Mouse (Mus musculus): ENCODE results near the gene Gsta3.

DNA sequence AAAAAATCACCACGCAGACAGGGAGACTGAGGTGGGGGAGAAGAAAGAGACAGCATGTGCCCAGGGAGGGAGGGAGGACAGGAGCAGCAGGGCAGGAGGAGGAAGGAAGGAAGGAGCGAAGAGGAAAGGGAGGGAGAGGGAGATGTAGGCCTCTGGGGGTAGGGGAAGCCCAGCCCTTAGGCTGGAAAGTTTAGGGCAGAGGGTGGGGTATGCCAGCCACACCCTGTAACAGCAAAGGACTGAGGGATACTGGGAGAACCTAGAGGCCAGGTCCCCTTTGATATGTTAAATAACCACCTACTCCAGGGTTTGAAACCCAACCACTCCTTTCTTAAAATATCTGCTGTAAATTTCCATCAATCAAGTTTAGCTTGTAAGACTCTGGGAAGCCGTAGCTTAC, 16.0 kb downstream of the Gsta3 start:
- no peak for TF ChIP-seq POLR2AphosphoS2 (IDR thresholded peaks at IDR 0.05; ENCODE audit: insufficient read length, low read depth)
- no peak for TF ChIP-seq MAX (IDR thresholded peaks at IDR 0.05; ENCODE audit: low read depth)
- TF ChIP-seq POLR2A (IDR thresholded peaks at IDR 0.05; ENCODE audit: insufficient read length, low read depth) = no peak
- TF ChIP-seq CEBPB (IDR thresholded peaks at IDR 0.05; ENCODE audit: insufficient read depth, poor library complexity, severe bottlenecking) = no peak
- TF ChIP-seq USF1 (IDR thresholded peaks at IDR 0.05; ENCODE audit: low read depth) = no peak
- no peak for TF ChIP-seq E2F4 (IDR thresholded peaks at IDR 0.05; ENCODE audit: insufficient read depth)
- no peak for TF ChIP-seq MYOD1 (IDR thresholded peaks at IDR 0.05; ENCODE audit: control insufficient read depth in 1 of 3, insufficient read length in 2 of 3, low read depth in 2 of 3)
- TF ChIP-seq SRF (IDR thresholded peaks at IDR 0.05; ENCODE audit: control insufficient read depth, insufficient read length, low read depth) = no peak

Data from myocyte (in vitro differentiated cells).